Comparison of ENCODE assay signal across 10 mouse cellular contexts in genomic region chr4:156059261-156059660, GRCm38 (mm10). TPM values are rescaled to one million over a fixed set of nuclear protein-coding genes. Genes with fewer than 3 reads are reported as not detected.
DNase-seq lines count a peak whose midpoint lies in the region; ATAC-seq and TF ChIP-seq lines count a peak whose summit lies in the region.
"Had no signal": no experiment of that assay in that cellular context is flagged by ENCODE, and none has a peak within 500 bp of the region (broad histone marks: within the 10 kb centered on the region; RNA-seq: fewer than 3 reads in every experiment).

Gene Ttll10 (minus strand): TSS chr4:156059414.

- no peak within 1 kb of the TSS for H3K4me2 ChIP-seq in forebrain, postnatal 0 days (ENCODE audit: low read depth)
- H3K4me2 ChIP-seq in embryonic facial prominence, embryonic 11.5 days (ENCODE audit: low read depth, low read length) = peak within 1 kb of the TSS; percentile 24

- WGBS in forebrain, embryonic 10.5 days = 53% methylated on average over 5 of the region's 5 CpGs
- WGBS in forebrain, postnatal 0 days = 50% methylated on average over 5 of the region's 5 CpGs
- WGBS in embryonic facial prominence, embryonic 11.5 days = 50% methylated on average over 5 of the region's 5 CpGs

- no peaks in the 10 kb centered on the region for H3K27me3 ChIP-seq in forebrain, embryonic 10.5 days (ENCODE audit: poor library complexity, severe bottlenecking)
- H3K27me3 ChIP-seq in forebrain, postnatal 0 days (ENCODE audit: insufficient read depth, low read length) = no peaks in the 10 kb centered on the region
- no peaks in the 10 kb centered on the region for H3K27me3 ChIP-seq in embryonic facial prominence, embryonic 11.5 days (ENCODE audit: control insufficient read depth, insufficient read depth, low read length)

- no peak for DNase-seq in forebrain, embryonic 10.5 days (ENCODE audit: extremely low spot score, low spot score)
- DNase-seq in forebrain, postnatal 0 days = no peak
- peak; percentile 19 for DNase-seq in embryonic facial prominence, embryonic 11.5 days (ENCODE audit: low spot score)
- peak; percentile 72 to 73 for DNase-seq in kidney, postnatal 36 days
- peak; percentile 79 for DNase-seq in lung, postnatal 36 days
- DNase-seq in right cerebral cortex, postnatal 4 days = no peak
- DNase-seq in layer of hippocampus, adult 8-10 months (ENCODE audit: low spot score in 2 of 2) = no peak
- DNase-seq: cerebellum, adult 8-10 months; midbrain, embryonic 14.5 days had no signal

- peak within 1 kb of the TSS; percentile 63 for H3K27ac ChIP-seq in forebrain, embryonic 10.5 days
- no peak within 1 kb of the TSS for H3K27ac ChIP-seq in forebrain, postnatal 0 days (ENCODE audit: low read depth, low read length)
- no peak within 1 kb of the TSS for H3K27ac ChIP-seq in embryonic facial prominence, embryonic 11.5 days (replicated peaks; ENCODE audit: low read depth, low read length)

- peaks cover 20% of the 10 kb centered on the region for H3K4me1 ChIP-seq in forebrain, embryonic 10.5 days
- no peaks in the 10 kb centered on the region for H3K4me1 ChIP-seq in forebrain, postnatal 0 days (ENCODE audit: insufficient read depth)
- no peaks in the 10 kb centered on the region for H3K4me1 ChIP-seq in embryonic facial prominence, embryonic 11.5 days (ENCODE audit: control insufficient read depth, insufficient read depth, low read length)

- no peaks in the 10 kb centered on the region for H3K9me3 ChIP-seq in forebrain, embryonic 10.5 days
- no peaks in the 10 kb centered on the region for H3K9me3 ChIP-seq in forebrain, postnatal 0 days (ENCODE audit: low read length)
- H3K9me3 ChIP-seq in embryonic facial prominence, embryonic 11.5 days (replicated peaks; ENCODE audit: control insufficient read depth, low read length) = no peaks in the 10 kb centered on the region

- no peak for TF ChIP-seq CTCF in forebrain, postnatal 0 days (IDR thresholded peaks at IDR 0.05; ENCODE audit: low read depth)

- H3K4me3 ChIP-seq in forebrain, embryonic 10.5 days = peak within 1 kb of the TSS; percentile 23; the same call in 1 of the 2 replicates
- H3K4me3 ChIP-seq in forebrain, postnatal 0 days (ENCODE audit: low read depth, low read length) = no peak within 1 kb of the TSS
- peak within 1 kb of the TSS; percentile 21 for H3K4me3 ChIP-seq in embryonic facial prominence, embryonic 11.5 days (ENCODE audit: low read depth, low read length)

- no peak within 1 kb of the TSS for H3K9ac ChIP-seq in forebrain, postnatal 0 days
- no peak within 1 kb of the TSS for H3K9ac ChIP-seq in embryonic facial prominence, embryonic 11.5 days (replicated peaks; ENCODE audit: low read length)

- H3K36me3 ChIP-seq in forebrain, embryonic 10.5 days (replicated peaks) = no peaks in the 10 kb centered on the region
- H3K36me3 ChIP-seq in forebrain, postnatal 0 days (ENCODE audit: insufficient read depth) = no peaks in the 10 kb centered on the region
- no peaks in the 10 kb centered on the region for H3K36me3 ChIP-seq in embryonic facial prominence, embryonic 11.5 days (replicated peaks; ENCODE audit: control insufficient read depth, insufficient read depth, low read depth, low read length)

- ATAC-seq in forebrain, postnatal 0 days = no peak
- peak; percentile 51; the same call in 1 of the 2 replicates for ATAC-seq in embryonic facial prominence, embryonic 11.5 days (replicated peaks; ENCODE audit: insufficient number of reproducible peaks, low FRiP score, low TSS enrichment, low read depth)
- ATAC-seq in monocyte, adult 5-6 weeks (replicated peaks; ENCODE audit: insufficient number of reproducible peaks, low FRiP score, low TSS enrichment, poor library complexity, severe bottlenecking) = no peak

RNA-seq across cellular contexts. Expression of gene Ttll10, which starts in this region (rescaled TPM):
- 0.10 and 0.41 TPM in 2 replicates for polyA plus RNA-seq in forebrain, embryonic 10.5 days (2016; fragmentation: Nextera tagmentation; extraction: Ambion mirVana)
- not detected in 2 replicates for total RNA-seq in forebrain, postnatal 0 days (2014; rRNA removed)
- 0.06 TPM in 1 of 2 replicates, not detected in the other for polyA plus RNA-seq in forebrain, postnatal 0 days (2015; fragmentation: Nextera tagmentation; extraction: Ambion mirVana)
- polyA plus RNA-seq in embryonic facial prominence, embryonic 11.5 days (2014; fragmentation: Nextera tagmentation; extraction: Ambion mirVana) = 0.38 and 0.78 TPM in 2 replicates
- total RNA-seq in monocyte, adult 5-6 weeks (2017) = not detected in 3 replicates
- under 1 TPM in 3 of 4 experiments, not detected in 1; 0.27 to 0.80 (median 0.45) TPM for total RNA-seq in layer of hippocampus, adult 8-10 months (2022)

Comparison
In these comparisons a context has a peak if more than half of its experiments do, and no peak if none do; other contexts are left out.
1. Peak in DNase-seq, ATAC-seq, H3K4me3 ChIP-seq and H3K4me2 ChIP-seq in embryonic facial prominence, embryonic 11.5 days; RNA of the gene not detected or under 1 TPM.
2. DNase-seq: peak in kidney, postnatal 36 days (2 of 2) and lung, postnatal 36 days (single experiment); none in forebrain, embryonic 10.5 days (single experiment), forebrain, postnatal 0 days (single experiment), right cerebral cortex, postnatal 4 days (single experiment) and layer of hippocampus, adult 8-10 months (0 of 2).